Mouse (Mus musculus) olfactory bulb, adult 2 months (tissue): ENCODE results near the gene Sik1. TPM values are rescaled to one million over a fixed set of nuclear protein-coding genes. Genes with fewer than 3 reads are reported as not detected.

Experiments
- H3K27ac ChIP-seq: fragments of 200-500 bp; 2 replicates; pipeline ENCODE4 v1.5.1; 2012; ENCODE audit warnings: low read depth, low read length; ENCODE audit not compliant: insufficient read depth
- H3K4me1 ChIP-seq: fragments of 200-500 bp; 2 replicates; pipeline ENCODE4 v1.6.1; 2012; ENCODE audit warnings: low read length; ENCODE audit not compliant: control insufficient read depth, insufficient read depth
- H3K4me3 ChIP-seq: fragments of 200-500 bp; 2 replicates; pipeline ENCODE4 v1.5.1; 2012; ENCODE audit warnings: mild to moderate bottlenecking, low read depth, low read length, moderate library complexity; ENCODE audit not compliant: insufficient read depth
- CTCF ChIP-seq: fragments of 200-500 bp; IDR thresholded peaks from 2 replicates; pipeline ENCODE4 v1.5.1; 2012; ENCODE audit warnings: low read depth, mild to moderate bottlenecking, low read length, moderate library complexity; ENCODE audit not compliant: insufficient read depth
- POLR2A ChIP-seq: fragments of 200-500 bp; IDR thresholded peaks from 2 replicates; pipeline ENCODE4 v1.6.1; 2012; ENCODE audit warnings: mild to moderate bottlenecking, low read depth, low read length, moderate library complexity; ENCODE audit not compliant: insufficient read depth
- WGBS: fragments of 180-500 bp; shearing (Covaris S2); methylation state at CpG from one replicate; pipeline ENCODE4 v1.1.7; 2018; 5-methylcytosine and 5-hydroxymethylcytosine counted together
- polyA plus RNA-seq: library from polyadenylated mRNA; stranded (reverse); fragments of >200 nt; gene quantifications from 2 replicates; pipeline ENCODE4 v1.2.4, GENCODE M21; 2012; ENCODE audit warnings: low replicate concordance; ENCODE audit not compliant: missing spikeins, insufficient read depth, insufficient read length

Gene Sik1
- polyA plus RNA-seq, 1 experiment: not detected

GRCm38 (mm10) chr17:31808082-31808875, 47.3 kb downstream of the Sik1 start:
- TF ChIP-seq CTCF (no peak), POLR2A (no peak)
- H3K27ac ChIP-seq: no peak overlapping the region
- H3K4me3 ChIP-seq: no peak overlapping the region
- peaks cover 42% of the 10 kb centered on the region for H3K4me1 ChIP-seq
- WGBS: 84% methylated on average over 10 of the region's 10 CpGs

DNA sequence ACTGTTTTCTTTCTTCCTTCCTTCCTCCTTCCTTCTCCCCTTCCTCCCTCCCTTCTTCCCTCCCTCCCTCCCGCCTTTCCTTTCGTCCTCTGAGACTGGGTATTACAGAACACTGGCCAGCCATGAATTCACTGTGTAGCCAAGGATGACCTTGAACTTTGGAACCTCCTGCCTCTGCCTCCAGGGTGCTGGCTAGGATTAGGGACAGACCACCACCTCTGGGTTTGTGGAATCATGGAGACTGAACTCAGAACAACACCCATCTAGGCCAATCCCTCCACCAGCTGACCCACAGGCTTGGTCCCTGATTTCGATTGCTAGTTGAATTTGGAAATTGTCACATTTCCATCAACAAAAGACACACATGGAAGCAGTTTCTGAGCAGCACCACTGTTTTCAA, 49.1 kb downstream of the Sik1 start:
- Histone ChIP-seq H3K4me3 (no peak overlapping the region), H3K4me1 (peaks cover 38% of the 10 kb centered on the region), H3K27ac (peak overlapping the region; percentile 42; the same call in 1 of the 2 replicates)
- no peak for TF ChIP-seq POLR2A
- no peak for TF ChIP-seq CTCF
- 50% methylated on average over 3 of the region's 3 CpGs for WGBS

DNA sequence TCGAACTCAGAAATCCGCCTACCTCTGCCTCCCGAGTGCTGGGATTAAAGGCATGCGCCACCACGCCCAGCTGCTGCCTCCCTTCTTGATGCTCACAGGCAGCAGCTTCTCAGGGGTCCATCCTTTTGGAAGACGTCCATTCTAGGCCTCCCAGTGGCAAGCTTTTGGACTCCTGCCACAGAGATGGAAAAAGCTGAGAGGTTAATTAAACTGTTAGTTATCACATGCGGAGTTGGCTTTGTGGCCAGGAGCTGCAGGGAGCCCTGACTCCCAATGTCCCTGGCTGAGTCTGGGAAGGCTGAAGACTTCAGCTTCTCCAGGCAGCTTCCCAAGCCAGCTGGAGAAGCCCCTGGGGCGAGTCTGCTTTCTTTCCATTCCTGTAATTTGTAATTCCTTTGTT, 49.6 kb downstream of the Sik1 start:
- Histone ChIP-seq H3K27ac (no peak overlapping the region), H3K4me1 (peaks cover 38% of the 10 kb centered on the region), H3K4me3 (no peak overlapping the region)
- TF ChIP-seq CTCF (no peak), POLR2A (no peak)
- WGBS: 37% methylated on average over 8 of the region's 8 CpGs

- Histone ChIP-seq H3K4me1 (peaks cover 35% of the 10 kb centered on the region), H3K4me3 (no peak overlapping the region), H3K27ac (no peak overlapping the region)
- TF ChIP-seq CTCF: no peak
- no peak for TF ChIP-seq POLR2A
- 53% methylated on average over 4 of the region's 4 CpGs for WGBS
Observed at GRCm38 (mm10) chr17:31805585-31805984, 50.0 kb downstream of the Sik1 start.

- 76% methylated on average over 7 of the region's 7 CpGs for WGBS
- no peak for TF ChIP-seq CTCF
- TF ChIP-seq POLR2A: no peak
Observed at GRCm38 (mm10) chr17:31802272-31803017, 53.2 kb downstream of the Sik1 start.

DNA sequence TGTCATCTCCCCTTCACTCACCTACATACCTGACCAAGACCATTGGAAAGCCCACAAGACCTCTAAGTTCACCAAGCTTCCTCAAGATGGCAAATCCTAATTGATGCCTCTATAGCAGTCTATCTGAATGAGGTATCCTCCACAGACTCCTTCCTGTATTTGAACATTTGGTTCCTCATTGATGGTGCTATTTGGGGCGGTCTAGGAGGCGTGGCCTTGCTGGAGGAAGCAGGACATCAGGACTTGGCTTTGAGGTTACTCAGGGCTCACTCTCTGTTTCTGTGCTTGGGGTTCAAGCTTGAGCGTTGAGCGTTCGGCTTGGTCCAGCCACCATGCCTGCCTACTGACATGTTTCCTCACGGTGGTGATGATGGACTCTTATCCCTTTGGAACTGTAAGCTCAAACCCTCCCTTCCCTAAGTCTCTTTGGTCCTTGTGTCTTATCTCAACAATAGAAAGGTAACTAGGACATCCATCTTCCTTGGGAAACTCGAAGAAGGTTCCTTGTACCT, 54.7 kb downstream of the Sik1 start:
- no peak for TF ChIP-seq POLR2A
- no peak for TF ChIP-seq CTCF
- no peak overlapping the region for H3K4me3 ChIP-seq
- H3K27ac ChIP-seq: no peak overlapping the region
- peaks cover 6% of the 10 kb centered on the region; the same call in 1 of the 2 replicates for H3K4me1 ChIP-seq
- 95% methylated on average over 7 of the region's 7 CpGs for WGBS

More at GRCm38 (mm10) chr17:31802272-31803017, 53.2 kb downstream of the Sik1 start:
- H3K27ac ChIP-seq: no peak overlapping the region
- H3K4me1 ChIP-seq: peaks cover 12% of the 10 kb centered on the region; the same call in 1 of the 2 replicates
- no peak overlapping the region for H3K4me3 ChIP-seq

- H3K27ac ChIP-seq: no peak overlapping the region
- TF ChIP-seq CTCF: no peak
- TF ChIP-seq POLR2A: no peak
- WGBS: 95% methylated on average over 4 of the region's 4 CpGs
- H3K4me3 ChIP-seq: no peak overlapping the region
- H3K4me1 ChIP-seq: peaks cover 7% of the 10 kb centered on the region
Observed at GRCm38 (mm10) chr17:31795893-31796292, 59.7 kb downstream of the Sik1 start.

Other genes starting within 250 kb of the Sik1 start
- gene Cbs, start 218.6 kb downstream of the Sik1 start, polyA plus RNA-seq: not detected in 2 replicates
- gene U2af1, start 196.9 kb downstream of the Sik1 start, polyA plus RNA-seq: 633 TPM in 1 of 2 replicates, not detected in the other
- not detected in 2 replicates for gene Cryaa, start 178.0 kb downstream of the Sik1 start, polyA plus RNA-seq
- not detected in 2 replicates for gene Rrp1b, start 180.3 kb upstream of the Sik1 start, polyA plus RNA-seq
- gene Hsf2bp, start 180.5 kb upstream of the Sik1 start, polyA plus RNA-seq: not detected in 2 replicates